ENCODE assay signal across 32 mouse cellular contexts in genomic region chr4:106655681-106656080, GRCm38 (mm10). TPM values are rescaled to one million over a fixed set of nuclear protein-coding genes. Genes with fewer than 3 reads are reported as not detected.
"Had no signal": no experiment of that assay in that cellular context is flagged by ENCODE, and none has a peak within 500 bp of the region (broad histone marks: within the 10 kb centered on the region; RNA-seq: fewer than 3 reads in every experiment).

No protein-coding gene starts in this region.

- H3K27ac ChIP-seq: heart, adult 2 months; heart, embryonic 13.5 days; heart, embryonic 15.5 days; hindbrain, embryonic 10.5 days; hindbrain, embryonic 12.5 days; hindbrain, embryonic 14.5 days; intestine, embryonic 15.5 days; layer of hippocampus, adult 2 months; left cerebral cortex, adult 2 months; limb, embryonic 10.5 days; limb, embryonic 12.5 days; liver, embryonic 13.5 days; liver, embryonic 15.5 days had no signal

- H3K4me2 ChIP-seq: heart, embryonic 11.5 days; heart, embryonic 13.5 days; heart, embryonic 15.5 days; hindbrain, embryonic 12.5 days; hindbrain, embryonic 14.5 days; intestine, embryonic 15.5 days; limb, embryonic 12.5 days; liver, embryonic 11.5 days; liver, embryonic 13.5 days; liver, embryonic 15.5 days had no signal

- DNase-seq: heart, adult 11 months; heart, adult 2 months; heart, postnatal 14 days; heart, postnatal 4 days; kidney, adult 2 months; kidney, adult 9 months; kidney, postnatal 14 days; kidney, postnatal 4 days; liver; liver, embryonic 13.5 days; liver, postnatal 0 days had no signal

- H3K27me3 ChIP-seq: heart, embryonic 13.5 days; heart, embryonic 15.5 days; hindbrain, embryonic 12.5 days; intestine, embryonic 15.5 days; limb, embryonic 12.5 days; liver, embryonic 13.5 days; liver, embryonic 15.5 days had no signal

- H3K4me3 ChIP-seq: heart, adult 2 months; heart, embryonic 13.5 days; heart, embryonic 15.5 days; hindbrain, embryonic 10.5 days; hindbrain, embryonic 12.5 days; intestine, embryonic 15.5 days; layer of hippocampus, adult 2 months; left cerebral cortex, adult 2 months; limb, embryonic 10.5 days; limb, embryonic 12.5 days; liver, embryonic 13.5 days; liver, embryonic 15.5 days had no signal

- H3K9ac ChIP-seq: heart, embryonic 13.5 days; heart, embryonic 15.5 days; hindbrain, embryonic 12.5 days; hindbrain, embryonic 14.5 days; intestine, embryonic 15.5 days; limb, embryonic 12.5 days; liver, embryonic 15.5 days; liver, postnatal 0 days had no signal

- H3K9me3 ChIP-seq: heart, embryonic 13.5 days; heart, embryonic 15.5 days; hindbrain, embryonic 10.5 days; hindbrain, embryonic 12.5 days; intestine, embryonic 15.5 days; limb, embryonic 10.5 days; limb, embryonic 12.5 days; liver, embryonic 13.5 days; liver, embryonic 15.5 days had no signal

- ATAC-seq: forebrain, embryonic 16.5 days; hindbrain, embryonic 16.5 days; inflammation-experienced regulatory T-cells, adult 6 months; intestine, embryonic 15.5 days; intestine, postnatal 0 days; liver, postnatal 0 days had no signal

RNA-seq across cellular contexts. Expression of gene Ttc22, which starts 33.4 kb away (rescaled TPM):
- total RNA-seq: heart, adult 2 months had no signal
- polyA plus RNA-seq: hindbrain, embryonic 10.5 days; inflammation-experienced regulatory T-cells, adult 6 months; liver, postnatal 0 days had no signal

RNA-seq across cellular contexts. Expression of gene Lexm, which starts 38.6 kb away (rescaled TPM):
- total RNA-seq: heart, adult 2 months; heart, postnatal 14 days; heart, postnatal 4 days; layer of hippocampus, postnatal 25 days; left cerebral cortex, postnatal 36 days had no signal
- polyA plus RNA-seq: forebrain, embryonic 16.5 days; heart, adult 2 months; heart, embryonic 15.5 days; heart, postnatal 0 days; hindbrain, embryonic 14.5 days; hindbrain, embryonic 16.5 days; intestine, embryonic 15.5 days; intestine, postnatal 0 days; kidney, adult 2 months; limb, embryonic 14.5 days; liver, embryonic 15.5 days; liver, postnatal 0 days had no signal
